Mouse (Mus musculus): ENCODE measurements around the gene Gm11639. TPM values are rescaled to one million over a fixed set of nuclear protein-coding genes. Genes with fewer than 3 reads are reported as not detected.
A peak's percentile ranks its signal among the peaks of the same experiment; 100 is the strongest.

Gm11639 gene
- total RNA-seq (2014; rRNA removed), result 0.11 TPM in 1 of 2 replicates, not detected in the other
- polyA plus RNA-seq (2015; fragmentation: Nextera tagmentation; extraction: Ambion mirVana), result 0.05 and 0.43 TPM in 2 replicates

- DNase-seq (ENCODE audit: low spot score), result no peak
These were observed at the start of gene Gm11639 for GRCm38 (mm10) chr11:104685548-104685947. Gene Gm11639 (plus strand): TSS chr11:104685707.

GRCm38 (mm10) chr11:104637010-104637409, 48.5 kb upstream of the Gm11639 start:
- Histone ChIP-seq H3K9ac (replicated peaks; ENCODE audit: low read length) (no peak overlapping the region), H3K4me1 (ENCODE audit: insufficient read depth, low read length) (no peaks in the 10 kb centered on the region), H3K36me3 (ENCODE audit: insufficient read depth, low read length) (no peaks in the 10 kb centered on the region), H3K4me3 (ENCODE audit: low read length) (no peak overlapping the region), H3K27ac (no peak overlapping the region), H3K27me3 (ENCODE audit: insufficient read depth, low read length) (no peaks in the 10 kb centered on the region), H3K4me2 (ENCODE audit: low read depth, low read length) (no peak overlapping the region), H3K9me3 (ENCODE audit: low read length) (no peaks in the 10 kb centered on the region)
- no peak for DNase-seq (ENCODE audit: low spot score)
- WGBS, result 91% methylated on average over 14 of the region's 14 CpGs
- TF ChIP-seq CTCF (IDR thresholded peaks at IDR 0.05; ENCODE audit: low read depth), result no peak
- no peak for ATAC-seq

More at GRCm38 (mm10) chr11:104685548-104685947, at the start of gene Gm11639:
- Histone ChIP-seq H3K27me3 (ENCODE audit: insufficient read depth, low read length) (no peaks in the 10 kb centered on the region), H3K9ac (replicated peaks; ENCODE audit: low read length) (no peak within 1 kb of the TSS), H3K4me2 (ENCODE audit: low read depth, low read length) (peak within 1 kb of the TSS; percentile 30), H3K4me1 (ENCODE audit: insufficient read depth, low read length) (0 out of 2 replicates have a peak, but pooled peaks cover 2% of the 10 kb centered on the region), H3K4me3 (ENCODE audit: low read length) (peak within 1 kb of the TSS; percentile 15; the same call in 1 of the 2 replicates), H3K36me3 (ENCODE audit: insufficient read depth, low read length) (no peaks in the 10 kb centered on the region), H3K27ac (no peak within 1 kb of the TSS), H3K9me3 (ENCODE audit: low read length) (no peaks in the 10 kb centered on the region)
- no peak for ATAC-seq
- 27% methylated on average over 23 of the region's 23 CpGs for WGBS
- no peak for TF ChIP-seq CTCF (IDR thresholded peaks at IDR 0.05; ENCODE audit: low read depth)

- peak; percentile 66; the same call in 1 of the 2 replicates for ATAC-seq
- H3K27me3 ChIP-seq (ENCODE audit: insufficient read depth, low read length), result no peaks in the 10 kb centered on the region
These were observed 47.5 kb upstream of the Gm11639 start for GRCm38 (mm10) chr11:104638006-104638405.

GRCm38 (mm10) chr11:104638906-104639305, 46.6 kb upstream of the Gm11639 start:
- 85% methylated on average over 2 of the region's 2 CpGs for WGBS

More at GRCm38 (mm10) chr11:104638006-104638405, 47.5 kb upstream of the Gm11639 start:
- H3K27ac ChIP-seq, result no peak overlapping the region
- H3K4me3 ChIP-seq (ENCODE audit: low read length), result no peak overlapping the region
- H3K9ac ChIP-seq (replicated peaks; ENCODE audit: low read length), result no peak overlapping the region
- WGBS, result 37% methylated on average over 5 of the region's 5 CpGs
- H3K4me2 ChIP-seq (ENCODE audit: low read depth, low read length), result no peak overlapping the region
- TF ChIP-seq CTCF (IDR thresholded peaks at IDR 0.05; ENCODE audit: low read depth), result no peak
- no peaks in the 10 kb centered on the region for H3K9me3 ChIP-seq (ENCODE audit: low read length)
- H3K4me1 ChIP-seq (ENCODE audit: insufficient read depth, low read length), result no peaks in the 10 kb centered on the region
- H3K36me3 ChIP-seq (ENCODE audit: insufficient read depth, low read length), result no peaks in the 10 kb centered on the region
- peak; percentile 61 for DNase-seq (ENCODE audit: low spot score)

GRCm38 (mm10) chr11:104639634-104640033, 45.9 kb upstream of the Gm11639 start:
- no peak for TF ChIP-seq CTCF (IDR thresholded peaks at IDR 0.05; ENCODE audit: low read depth)

More at GRCm38 (mm10) chr11:104638906-104639305, 46.6 kb upstream of the Gm11639 start:
- DNase-seq (ENCODE audit: low spot score), result no peak
- ATAC-seq, result no peak
- H3K36me3 ChIP-seq (ENCODE audit: insufficient read depth, low read length), result no peaks in the 10 kb centered on the region
- H3K9ac ChIP-seq (replicated peaks; ENCODE audit: low read length), result no peak overlapping the region
- no peak for TF ChIP-seq CTCF (IDR thresholded peaks at IDR 0.05; ENCODE audit: low read depth)
- no peak overlapping the region for H3K4me3 ChIP-seq (ENCODE audit: low read length)
- H3K9me3 ChIP-seq (ENCODE audit: low read length), result no peaks in the 10 kb centered on the region
- H3K4me2 ChIP-seq (ENCODE audit: low read depth, low read length), result no peak overlapping the region
- H3K27ac ChIP-seq, result no peak overlapping the region
- no peaks in the 10 kb centered on the region for H3K4me1 ChIP-seq (ENCODE audit: insufficient read depth, low read length)
- H3K27me3 ChIP-seq (ENCODE audit: insufficient read depth, low read length), result no peaks in the 10 kb centered on the region

GRCm38 (mm10) chr11:104640894-104641293, 44.6 kb upstream of the Gm11639 start:
- Histone ChIP-seq H3K36me3 (ENCODE audit: insufficient read depth, low read length) (no peaks in the 10 kb centered on the region), H3K9me3 (ENCODE audit: low read length) (no peaks in the 10 kb centered on the region), H3K27me3 (ENCODE audit: insufficient read depth, low read length) (no peaks in the 10 kb centered on the region), H3K27ac (no peak overlapping the region), H3K4me1 (ENCODE audit: insufficient read depth, low read length) (no peaks in the 10 kb centered on the region), H3K9ac (replicated peaks; ENCODE audit: low read length) (no peak overlapping the region), H3K4me3 (ENCODE audit: low read length) (no peak overlapping the region), H3K4me2 (ENCODE audit: low read depth, low read length) (no peak overlapping the region)
- TF ChIP-seq CTCF (IDR thresholded peaks at IDR 0.05; ENCODE audit: low read depth), result no peak
- DNase-seq (ENCODE audit: low spot score), result no peak
- 72% methylated on average over 10 of the region's 10 CpGs for WGBS
- no peak for ATAC-seq

More at GRCm38 (mm10) chr11:104639634-104640033, 45.9 kb upstream of the Gm11639 start:
- Histone ChIP-seq H3K9me3 (ENCODE audit: low read length) (no peaks in the 10 kb centered on the region), H3K4me1 (ENCODE audit: insufficient read depth, low read length) (no peaks in the 10 kb centered on the region), H3K9ac (replicated peaks; ENCODE audit: low read length) (no peak overlapping the region), H3K4me2 (ENCODE audit: low read depth, low read length) (no peak overlapping the region), H3K36me3 (ENCODE audit: insufficient read depth, low read length) (no peaks in the 10 kb centered on the region), H3K27ac (no peak overlapping the region), H3K27me3 (ENCODE audit: insufficient read depth, low read length) (no peaks in the 10 kb centered on the region), H3K4me3 (ENCODE audit: low read length) (no peak overlapping the region)
- DNase-seq (ENCODE audit: low spot score), result no peak
- 87% methylated on average over 9 of the region's 9 CpGs for WGBS
- no peak for ATAC-seq

GRCm38 (mm10) chr11:104643236-104643635, 42.3 kb upstream of the Gm11639 start:
- H3K4me1 ChIP-seq (ENCODE audit: insufficient read depth, low read length), result no peaks in the 10 kb centered on the region
- no peak for TF ChIP-seq CTCF (IDR thresholded peaks at IDR 0.05; ENCODE audit: low read depth)
- H3K9ac ChIP-seq (replicated peaks; ENCODE audit: low read length), result no peak overlapping the region
- no peaks in the 10 kb centered on the region for H3K9me3 ChIP-seq (ENCODE audit: low read length)
- no peaks in the 10 kb centered on the region for H3K27me3 ChIP-seq (ENCODE audit: insufficient read depth, low read length)
- H3K27ac ChIP-seq, result no peak overlapping the region
- DNase-seq (ENCODE audit: low spot score) (no peak), ATAC-seq (no peak)
- 78% methylated on average over 4 of the region's 4 CpGs for WGBS
- H3K4me2 ChIP-seq (ENCODE audit: low read depth, low read length), result no peak overlapping the region
- no peak overlapping the region for H3K4me3 ChIP-seq (ENCODE audit: low read length)
- no peaks in the 10 kb centered on the region for H3K36me3 ChIP-seq (ENCODE audit: insufficient read depth, low read length)
